Mouse (Mus musculus): ENCODE results near the gene Tmod2.

- TF ChIP-seq POLR2A (IDR thresholded peaks at IDR 0.05; ENCODE audit: low read depth, low read length) (no peak), CTCF (IDR thresholded peaks at IDR 0.05; ENCODE audit: borderline replicate concordance, insufficient read depth, low read length) (no peak)
Observed at GRCm38 (mm10) chr9:75660917-75661316, 49.8 kb upstream of the Tmod2 start.
